Mouse (Mus musculus) heart, adult 2 months (tissue): ENCODE measurements around the gene Tmcc1.

Source experiments
- CTCF ChIP-seq: fragments of 200-600 bp; IDR thresholded peaks from 2 replicates; pipeline ENCODE4 v1.8.1; 2022; ENCODE audit warnings: antibody characterized with exemption, mild to moderate bottlenecking, moderate library complexity
- POLR2A ChIP-seq: fragments of 200-500 bp; IDR thresholded peaks from 2 replicates; pipeline ENCODE4 v1.6.1; 2011; ENCODE audit warnings: mild to moderate bottlenecking, low read depth, low read length, control low read depth; ENCODE audit not compliant: insufficient read depth

DNA sequence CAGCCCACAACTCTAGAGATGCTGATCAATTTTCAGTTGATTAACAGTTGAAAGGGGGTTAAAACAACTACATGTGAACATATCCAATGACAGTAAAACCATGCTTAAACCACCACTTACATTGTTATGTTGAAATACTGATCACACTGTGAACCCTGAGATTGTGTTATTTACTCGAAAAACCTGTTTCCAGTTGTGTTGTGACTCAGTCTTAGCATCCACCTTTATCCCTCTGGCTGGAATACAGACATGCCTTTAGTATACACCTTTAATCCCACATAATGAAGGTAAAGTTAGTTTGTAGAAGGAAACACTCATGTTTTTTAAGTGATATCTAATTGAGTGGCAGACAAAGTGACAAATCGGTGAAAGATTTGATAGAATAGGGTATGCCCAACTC lies 156.7 kb downstream of the Tmcc1 start:
- TF ChIP-seq CTCF (no peak), POLR2A (no peak)
